Mouse (Mus musculus): ENCODE results near the gene Cttnbp2.

DNA sequence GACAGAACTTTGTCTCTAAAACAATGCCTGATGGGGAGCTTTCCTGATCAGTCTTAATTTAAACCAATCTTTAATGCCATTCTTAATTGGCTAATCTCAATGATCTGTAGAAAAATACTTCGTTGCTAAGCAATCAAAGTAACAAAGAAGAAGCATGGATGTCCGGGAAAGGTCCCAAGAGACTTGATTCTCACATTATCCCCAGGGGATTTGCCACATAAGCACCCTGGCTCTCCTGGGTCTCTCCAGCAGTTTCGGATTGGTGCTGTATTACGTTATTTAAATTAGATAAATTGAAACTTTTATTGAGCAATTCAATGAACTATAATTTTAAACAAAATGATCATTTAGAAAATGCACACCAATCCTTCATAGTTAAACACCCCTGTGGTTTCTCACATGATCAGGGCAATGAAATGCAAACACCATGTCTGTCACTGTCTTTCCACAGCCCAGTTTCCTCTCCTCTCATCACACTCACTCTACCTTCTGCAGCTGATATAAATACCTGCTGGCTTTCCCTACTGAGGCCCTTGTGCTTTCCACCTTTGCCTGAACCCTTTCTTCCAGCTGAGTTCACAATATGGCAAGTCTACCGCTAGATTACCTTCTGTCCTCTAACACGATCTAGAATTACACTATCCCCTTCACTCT lies 22.3 kb downstream of the Cttnbp2 start:
- TF ChIP-seq CTCF (IDR thresholded peaks at IDR 0.05; ENCODE audit: low read depth) (no peak), EP300 (IDR thresholded peaks at IDR 0.05; ENCODE audit: low read depth) (no peak)

Measured in liver, postnatal 0 days (tissue).